Mouse (Mus musculus) cerebellum, postnatal 14 days (tissue): ENCODE results near the gene Gm5065.

Source experiments
- DNase-seq, 2 experiments: peaks; one replicate each; pipeline ENCODE4 v3.0.0; 2021; ENCODE audit warnings: mixed read lengths in 2 of 2

The Gm5065 gene

GRCm38 (mm10) chr7:5350237-5350636 is at the start of gene Gm5065:
Gene Gm5065 (plus strand): TSS chr7:5350537.
- no peak for DNase-seq

- no peak for DNase-seq
These were observed 22.8 kb upstream of the Gm5065 start for GRCm38 (mm10) chr7:5327511-5327910.

- DNase-seq: no peak
These were observed 598 bp downstream of the Gm5065 start, which contains the start of gene Nlrp2 for GRCm38 (mm10) chr7:5350935-5351334. Gene Nlrp2 (minus strand): TSS chr7:5351035.

- DNase-seq: no peak
These were observed 13.3 kb downstream of the Gm5065 start for GRCm38 (mm10) chr7:5363599-5363998.

- no peak for DNase-seq
These were observed 16.4 kb downstream of the Gm5065 start for GRCm38 (mm10) chr7:5366724-5367123.

- no peak for DNase-seq
These were observed 55.9 kb downstream of the Gm5065 start for GRCm38 (mm10) chr7:5406201-5406600.
